Mouse (Mus musculus): ENCODE measurements around the gene Tax1bp1.
"Not testable (repeated sequence)": the region's sequence is repeated elsewhere in the genome, so short reads cannot be mapped to it uniquely, and the experiment has no call there.

Gene Tax1bp1

DNA sequence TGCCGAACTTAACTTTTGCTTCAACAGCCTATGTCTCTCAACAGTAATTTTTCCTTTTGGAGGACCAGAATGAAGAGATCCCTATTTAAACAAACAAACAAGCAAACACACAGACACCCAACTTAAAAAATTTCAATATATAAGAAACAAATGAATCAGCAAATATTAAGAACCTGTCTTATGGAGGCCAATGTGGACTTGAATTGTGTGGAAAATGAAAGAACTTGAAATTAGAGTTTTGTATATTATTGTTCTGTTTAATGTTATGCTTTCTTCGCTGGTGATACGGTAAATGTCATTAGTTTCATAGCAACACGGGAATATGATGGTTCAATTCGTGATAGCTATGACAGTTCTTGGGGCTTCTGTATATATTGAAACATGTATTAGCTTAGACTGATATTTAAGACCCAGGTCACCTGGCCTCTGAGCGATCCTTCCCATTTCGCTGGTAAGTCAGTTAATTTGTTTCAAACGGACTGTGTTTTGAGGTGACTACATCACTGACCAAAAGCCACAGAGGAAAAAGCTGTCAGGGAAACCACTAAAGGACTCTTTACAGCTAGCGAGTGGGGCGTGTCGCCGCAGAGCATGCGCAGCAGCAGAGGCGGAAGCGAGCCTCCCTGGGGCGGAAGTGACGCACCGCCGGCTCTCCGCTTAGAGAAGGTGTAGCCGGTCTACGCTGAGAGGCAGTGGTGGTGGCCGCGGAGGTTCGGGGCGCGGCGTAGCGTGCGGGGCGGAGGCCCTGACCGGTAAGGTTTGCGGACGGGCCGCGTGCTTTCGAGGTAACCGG lies at the start of gene Tax1bp1:
Gene Tax1bp1 (plus strand): TSS at position 626 of the 793 bp plus-strand sequence.
- CTCF ChIA-PET = interaction anchor here (0.6 to 1.5 kb wide), 6 partner anchors 10 to 223 kb away, joined by 3 to 9 read pairs (median 4); no protein-coding TSS in a partner anchor
- POLR2A ChIA-PET = interaction anchor here (0.6 to 3.9 kb wide), 27 partner anchors 9 to 454 kb away, joined by 3 to 33 read pairs (median 3); partner anchors contain the start of gene Hibadh (in 2 of the 4)

- ChIA-PET CTCF (no interaction called here), POLR2A (interaction anchor here in 2 of 4 experiments (0.6 to 1.1 kb wide), 2 partner anchors 146 to 257 kb away, joined by 3 to 4 read pairs; no protein-coding TSS in a partner anchor)
Observed at GRCm38 (mm10) chr6:52667641-52668040, 45.9 kb upstream of the Tax1bp1 start.

DNA sequence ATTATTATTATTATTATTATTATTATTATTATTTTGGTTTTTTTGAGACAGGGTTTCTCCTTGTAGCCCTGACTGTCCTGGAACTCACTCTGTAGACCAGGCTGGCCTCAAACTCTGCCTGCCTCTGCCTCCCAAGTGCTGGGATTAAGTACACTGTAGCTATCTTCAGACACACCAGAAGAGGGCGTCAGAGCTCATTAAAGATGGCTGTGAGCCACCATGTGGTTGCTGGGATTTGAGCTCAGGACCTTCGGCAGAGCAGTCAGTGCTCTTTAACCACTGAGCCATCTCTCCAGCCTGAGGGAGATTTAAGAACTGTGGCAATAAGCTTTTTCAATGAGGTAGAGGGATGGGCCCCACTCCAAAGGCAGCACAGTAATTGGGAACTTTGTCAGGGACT lies 43.7 kb upstream of the Tax1bp1 start:
- ChIA-PET CTCF (interaction anchor here (0.6 to 1.5 kb wide), 15 partner anchors 12 to 385 kb away, joined by 3 to 6 read pairs (median 4); no protein-coding TSS in a partner anchor), POLR2A (interaction anchor here in 1 of 4 experiments (0.8 to 1.9 kb wide), 4 partner anchors 11 to 66 kb away, joined by 3 to 9 read pairs (median 4); no protein-coding TSS in a partner anchor)

GRCm38 (mm10) chr6:52671791-52672190 lies 41.7 kb upstream of the Tax1bp1 start:
- POLR2A ChIA-PET = interaction anchor here in 1 of 4 experiments (1.1 kb wide), 1 partner anchor 42 kb away, joined by 3 read pairs; the partner anchor contains the start of gene Tax1bp1
- CTCF ChIA-PET = no interaction called here

GRCm38 (mm10) chr6:52672539-52672938 lies 41.0 kb upstream of the Tax1bp1 start:
- POLR2A ChIA-PET = no interaction called here
- CTCF ChIA-PET = no interaction called here

GRCm38 (mm10) chr6:52673706-52674105 lies 39.8 kb upstream of the Tax1bp1 start:
- CTCF ChIA-PET = no interaction called here
- POLR2A ChIA-PET = interaction anchor here in 1 of 4 experiments (0.5 kb wide), 1 partner anchor 621 kb away, joined by 3 read pairs; no protein-coding TSS in a partner anchor

DNA sequence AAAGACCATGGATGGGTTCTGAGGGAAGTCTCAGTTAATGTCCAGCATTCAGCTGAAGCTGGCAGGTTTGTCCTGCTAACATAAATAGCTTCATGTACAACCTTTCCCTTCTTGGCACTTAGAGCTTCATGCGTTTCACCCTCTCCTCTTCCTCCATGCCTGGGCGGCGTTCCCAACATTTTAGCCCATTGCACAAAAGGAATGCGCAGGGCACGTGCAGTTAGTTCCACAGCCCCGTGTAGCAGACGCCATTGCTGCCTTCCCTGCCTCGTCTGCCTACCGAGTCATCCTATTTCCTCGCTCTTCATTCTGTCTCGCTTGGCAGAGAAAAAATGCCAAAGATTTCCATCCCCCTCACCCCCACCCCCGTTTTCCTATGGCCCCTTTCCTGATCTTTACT lies 39.0 kb upstream of the Tax1bp1 start:
- ChIA-PET CTCF (no interaction called here), POLR2A (interaction anchor here in 2 of 4 experiments (0.6 to 1.3 kb wide), 3 partner anchors 34 to 56 kb away, joined by 3 to 8 read pairs (median 3); partner anchors contain the start of gene Hibadh (in 1 of the 2))

DNA sequence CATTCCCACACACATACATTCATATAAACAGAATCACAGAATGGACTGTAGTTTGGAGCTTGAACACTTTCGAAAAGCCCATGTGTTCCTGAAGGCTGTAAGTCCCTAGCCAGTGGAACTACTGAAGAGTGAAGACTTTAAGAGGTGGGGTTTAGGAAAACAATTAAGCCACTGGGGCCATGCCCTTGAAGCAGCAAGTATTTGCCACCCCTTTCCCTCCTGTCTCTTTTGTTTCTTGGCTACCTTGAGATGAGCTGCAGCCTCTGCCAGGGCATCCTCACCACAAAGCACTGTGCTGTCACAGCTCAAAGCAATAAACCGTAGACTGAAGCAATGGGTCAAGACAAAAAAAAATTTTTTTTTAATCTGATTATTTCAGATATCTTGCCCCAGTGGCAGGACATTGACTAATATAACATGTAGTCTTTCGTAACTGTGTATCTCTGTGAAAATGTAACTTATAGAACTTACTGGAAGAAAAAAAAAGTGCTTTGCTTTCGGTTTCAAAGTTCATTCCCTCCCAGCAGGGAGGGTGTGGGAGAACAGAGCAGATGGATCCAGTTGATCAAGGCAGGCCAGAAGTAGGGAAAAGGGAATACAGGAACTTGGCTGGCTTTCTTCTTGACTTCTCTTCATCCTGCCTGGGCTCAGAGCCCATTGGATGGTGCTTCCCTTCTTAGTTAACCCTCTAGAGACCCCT lies 38.2 kb upstream of the Tax1bp1 start:
- ChIA-PET POLR2A (interaction anchor here in 3 of 4 experiments (0.6 to 1.3 kb wide), 6 partner anchors 35 to 307 kb away, joined by 3 to 8 read pairs (median 3); partner anchors contain the start of gene Hibadh (in 2 of the 3)), CTCF (no interaction called here)

GRCm38 (mm10) chr6:52677534-52677933 lies 36.0 kb upstream of the Tax1bp1 start:
- CTCF ChIA-PET = not testable (repeated sequence)
- POLR2A ChIA-PET = interaction anchor here in 1 of 4 experiments (0.8 kb wide), 1 partner anchor 41 kb away, joined by 3 read pairs; no protein-coding TSS in a partner anchor

DNA sequence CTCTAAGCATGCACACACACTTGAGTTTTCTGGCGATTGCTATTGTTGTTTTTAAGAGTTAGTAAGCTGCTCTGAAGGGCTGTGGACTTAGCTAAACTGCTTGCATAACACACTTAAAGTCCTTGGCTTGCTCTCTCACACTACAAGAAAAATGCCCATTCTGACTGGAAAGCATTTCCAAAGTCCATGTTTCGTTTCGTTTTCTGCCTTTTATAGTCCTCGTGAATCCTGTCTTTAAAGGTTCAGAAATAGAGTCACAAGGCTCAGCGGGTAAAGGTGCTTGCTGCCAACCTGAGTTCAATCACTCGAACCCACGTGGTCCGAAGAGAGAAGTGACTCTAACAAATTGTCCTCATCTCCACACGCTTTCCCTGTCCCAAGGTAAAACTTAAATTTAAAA lies 34.0 kb upstream of the Tax1bp1 start:
- ChIA-PET CTCF (interaction anchor here in 1 of 4 experiments (0.7 kb wide), 1 partner anchor 81 kb away, joined by 6 read pairs; no protein-coding TSS in a partner anchor), POLR2A (interaction anchor here in 1 of 4 experiments (0.7 to 3.5 kb wide), 4 partner anchors 9 to 583 kb away, joined by 3 to 14 read pairs (median 8); partner anchors contain the start of genes Hibadh and Tax1bp1)

GRCm38 (mm10) chr6:52680458-52681032 lies 33.0 kb upstream of the Tax1bp1 start:
- POLR2A ChIA-PET = interaction anchor here in 2 of 4 experiments (1.0 to 3.5 kb wide), 5 partner anchors 10 to 40 kb away, joined by 3 to 14 read pairs (median 6); partner anchors contain the start of genes Hibadh (in 2 of the 2) and Tax1bp1 (in 1 of the 2)
- CTCF ChIA-PET = no interaction called here

DNA sequence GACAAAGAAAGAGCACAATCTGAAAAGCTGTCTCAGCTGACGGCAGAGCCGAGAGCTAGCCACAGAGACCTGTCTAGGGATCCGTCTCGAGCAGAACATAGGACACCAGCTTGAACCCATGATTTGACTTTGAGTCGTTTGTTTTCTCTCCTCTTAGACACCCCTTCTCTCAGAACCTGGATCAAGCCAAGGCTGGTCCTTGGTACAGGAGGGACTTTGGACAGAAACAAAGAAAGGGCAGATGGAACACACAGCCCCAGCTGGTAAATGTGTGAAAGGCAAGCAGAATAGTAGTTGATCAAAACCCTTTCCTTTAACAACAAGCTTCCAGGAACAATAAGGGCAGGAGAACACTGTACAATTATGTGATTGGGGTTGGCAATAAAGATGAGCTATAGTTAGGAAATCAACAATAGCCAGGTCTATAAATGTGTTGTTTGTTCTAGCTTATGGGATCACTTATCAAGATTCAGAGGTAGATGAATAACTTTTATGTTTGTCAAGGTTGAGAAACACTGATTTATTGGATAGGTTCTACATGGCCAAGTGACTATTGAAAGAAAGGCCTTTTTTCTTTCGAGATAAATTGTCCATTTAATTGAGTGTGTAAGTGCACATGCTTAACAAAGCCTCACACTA lies 31.6 kb upstream of the Tax1bp1 start:
- ChIA-PET CTCF (interaction anchor here in 1 of 4 experiments (1.2 to 1.4 kb wide), 3 partner anchors 12 to 245 kb away, joined by 3 to 4 read pairs (median 3); no protein-coding TSS in a partner anchor), POLR2A (interaction anchor here (0.7 to 3.5 kb wide), 9 partner anchors 8 to 391 kb away, joined by 3 to 14 read pairs (median 3); partner anchors contain the start of genes Hibadh (in 2 of the 4) and Tax1bp1 (in 1 of the 4))

GRCm38 (mm10) chr6:52682607-52683006 lies 30.9 kb upstream of the Tax1bp1 start:
- CTCF ChIA-PET = interaction anchor here in 1 of 4 experiments (1.2 to 1.4 kb wide), 3 partner anchors 13 to 244 kb away, joined by 3 to 4 read pairs (median 3); no protein-coding TSS in a partner anchor
- POLR2A ChIA-PET = interaction anchor here in 1 of 4 experiments (1.3 to 3.5 kb wide), 3 partner anchors 12 to 59 kb away, joined by 3 to 14 read pairs (median 3); partner anchors contain the start of gene Tax1bp1

DNA sequence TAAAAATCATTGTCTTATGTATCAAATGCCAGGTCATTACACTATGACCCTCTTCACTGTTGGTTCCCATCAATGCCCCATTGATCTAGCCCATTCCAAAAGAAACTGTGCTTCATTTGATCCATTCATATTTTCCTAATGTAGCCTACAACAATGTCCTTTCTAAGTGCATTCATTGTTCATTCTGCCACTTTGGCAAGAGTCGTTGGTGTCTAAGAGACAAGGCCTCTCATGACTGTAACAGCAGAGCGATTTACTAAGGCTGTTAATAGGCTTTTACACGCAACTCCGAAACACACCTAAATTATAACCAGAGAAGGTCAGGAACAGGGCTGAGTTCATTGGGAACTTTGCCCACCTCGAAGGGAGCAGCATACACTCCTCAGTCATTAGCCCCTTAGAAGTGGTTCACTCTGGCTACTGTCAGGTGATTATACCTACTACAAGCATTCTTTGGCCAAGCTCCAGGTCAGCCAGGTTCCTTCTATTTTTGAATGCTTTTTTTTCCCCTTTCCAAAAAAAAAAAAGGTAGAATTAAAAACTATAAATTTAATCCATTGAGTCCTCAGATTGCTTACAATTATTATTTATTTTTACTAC lies 26.5 kb upstream of the Tax1bp1 start:
- CTCF ChIA-PET = no interaction called here
- POLR2A ChIA-PET = no interaction called here

- POLR2A ChIA-PET = interaction anchor here in 1 of 4 experiments (1.2 kb wide), 1 partner anchor 9 kb away, joined by 3 read pairs; no protein-coding TSS in a partner anchor
Observed at GRCm38 (mm10) chr6:52690365-52690764, 23.2 kb upstream of the Tax1bp1 start.

DNA sequence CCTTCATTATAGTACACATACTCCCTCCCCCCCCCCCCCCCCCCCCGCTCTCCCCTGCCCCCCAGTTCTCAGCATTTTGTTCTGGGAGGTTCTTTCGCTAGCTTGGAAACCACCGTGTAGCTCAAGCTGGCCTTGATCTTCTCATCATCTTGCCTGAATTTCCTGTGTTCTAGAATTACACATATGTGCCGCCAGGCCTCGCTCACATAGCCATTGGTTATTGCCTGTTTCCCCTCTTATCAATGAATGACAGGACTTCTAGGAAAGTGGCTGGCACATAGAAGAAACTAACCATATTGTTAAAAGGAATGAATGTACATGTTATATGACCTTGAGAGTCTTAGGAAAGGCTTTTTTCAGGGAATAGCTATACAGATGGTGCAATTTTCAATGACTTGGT lies 21.7 kb upstream of the Tax1bp1 start:
- POLR2A ChIA-PET = interaction anchor here in 1 of 4 experiments (0.6 kb wide), 1 partner anchor 9 kb away, joined by 4 read pairs; no protein-coding TSS in a partner anchor
- CTCF ChIA-PET = interaction anchor here in 1 of 4 experiments (0.9 kb wide), 1 partner anchor 147 kb away, joined by 3 read pairs; no protein-coding TSS in a partner anchor

More at GRCm38 (mm10) chr6:52690365-52690764, 23.2 kb upstream of the Tax1bp1 start:
- CTCF ChIA-PET = no interaction called here

DNA sequence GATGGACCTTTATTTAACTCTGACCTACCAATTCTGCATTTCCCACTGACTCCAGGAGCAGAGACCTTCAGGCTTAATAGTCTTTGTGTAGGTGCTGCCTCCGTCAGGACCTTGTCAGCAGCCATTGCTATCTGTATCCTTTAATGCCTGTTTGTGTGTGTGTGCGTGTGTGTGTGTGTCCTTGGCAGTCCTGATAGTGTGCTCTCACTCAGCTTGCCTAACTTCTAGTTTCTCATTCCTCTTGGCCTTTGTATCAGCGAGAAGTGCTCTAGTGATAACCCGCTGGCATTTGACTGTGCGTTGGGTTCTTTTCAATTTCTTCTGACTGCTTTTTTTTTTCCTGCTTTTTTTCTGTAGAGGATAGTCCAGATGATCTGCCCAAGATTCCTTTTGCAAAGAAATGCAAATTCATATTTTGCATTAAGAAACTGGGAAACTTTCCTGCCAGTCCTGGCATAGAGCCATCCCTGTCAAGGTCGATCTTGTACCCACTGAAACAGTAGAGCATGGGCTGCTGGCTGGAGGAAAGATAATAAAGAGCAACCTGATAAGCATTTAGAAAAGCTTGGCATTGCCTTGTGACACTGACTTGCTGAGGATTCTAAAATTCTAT lies 21.0 kb upstream of the Tax1bp1 start:
- CTCF ChIA-PET = interaction anchor here in 1 of 4 experiments (0.9 kb wide), 1 partner anchor 146 kb away, joined by 3 read pairs; no protein-coding TSS in a partner anchor
- POLR2A ChIA-PET = no interaction called here
